Mouse (Mus musculus): ENCODE results near the gene Usp22. TPM values are rescaled to one million over a fixed set of nuclear protein-coding genes. Genes with fewer than 3 reads are reported as not detected.

Gene Usp22
- polyA plus RNA-seq, 1 experiment from 2014 or later: 273 TPM

Other genes with a start within 250 kb of the Usp22 start
- 37.6 and 39.8 TPM in 2 replicates for gene Map2k3, start 243.0 kb downstream of the Usp22 start, polyA plus RNA-seq (2014; fragmentation: Nextera tagmentation; extraction: Ambion mirVana)
- gene Kcnj12, start 152.5 kb downstream of the Usp22 start, polyA plus RNA-seq (2014; fragmentation: Nextera tagmentation; extraction: Ambion mirVana): 1.7 and 3.3 TPM in 2 replicates
- gene Tnfrsf13b, start 48.3 kb downstream of the Usp22 start, polyA plus RNA-seq (2014; fragmentation: Nextera tagmentation; extraction: Ambion mirVana): 1.1 and 1.2 TPM in 2 replicates
- not detected in 2 replicates for gene Aldh3a1, start 32.5 kb upstream of the Usp22 start, polyA plus RNA-seq (2014; fragmentation: Nextera tagmentation; extraction: Ambion mirVana)
- gene Aldh3a2, start 92.4 kb upstream of the Usp22 start, polyA plus RNA-seq (2014; fragmentation: Nextera tagmentation; extraction: Ambion mirVana): 24.9 and 26.8 TPM in 2 replicates
- gene Slc47a2, start 167.8 kb upstream of the Usp22 start, polyA plus RNA-seq (2014; fragmentation: Nextera tagmentation; extraction: Ambion mirVana): not detected in 2 replicates
- 0.08 and 0.15 TPM in 2 replicates for gene Slc47a1, start 203.3 kb upstream of the Usp22 start, polyA plus RNA-seq (2014; fragmentation: Nextera tagmentation; extraction: Ambion mirVana)

Data from hindbrain, embryonic 11.5 days (tissue).